Mouse (Mus musculus): Measurements from ENCODE around the gene Ccl8.

DNA sequence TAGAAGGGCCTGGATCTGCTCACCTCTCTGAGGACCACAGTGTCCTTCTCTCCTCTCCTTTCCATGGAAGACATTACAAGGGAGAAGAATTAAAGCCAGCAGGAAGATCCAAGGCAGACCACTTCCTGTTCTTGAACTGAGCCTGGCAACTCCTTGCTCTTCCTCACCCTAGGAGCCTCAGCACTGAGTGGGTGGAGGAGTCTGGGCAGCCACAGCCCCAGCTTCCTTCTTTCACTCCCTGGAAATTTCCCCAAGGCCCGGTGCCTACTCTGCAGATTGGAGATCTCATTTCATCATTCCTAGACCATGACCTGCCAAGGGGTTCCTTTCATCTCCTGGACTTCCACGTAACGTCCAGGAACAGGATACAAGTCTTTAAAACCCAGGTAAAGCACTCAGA lies 42.0 kb upstream of the Ccl8 start:
- TF ChIP-seq CTCF (IDR thresholded peaks at IDR 0.05; ENCODE audit: borderline replicate concordance, extremely low read depth, insufficient read depth, insufficient read length) (no peak), POLR2A (IDR thresholded peaks at IDR 0.05; ENCODE audit: borderline replicate concordance, extremely low read depth, insufficient read depth, insufficient read length, poor library complexity, severe bottlenecking) (no peak)
